9 mouse cellular contexts compared by ENCODE assay signal in the genomic region with DNA sequence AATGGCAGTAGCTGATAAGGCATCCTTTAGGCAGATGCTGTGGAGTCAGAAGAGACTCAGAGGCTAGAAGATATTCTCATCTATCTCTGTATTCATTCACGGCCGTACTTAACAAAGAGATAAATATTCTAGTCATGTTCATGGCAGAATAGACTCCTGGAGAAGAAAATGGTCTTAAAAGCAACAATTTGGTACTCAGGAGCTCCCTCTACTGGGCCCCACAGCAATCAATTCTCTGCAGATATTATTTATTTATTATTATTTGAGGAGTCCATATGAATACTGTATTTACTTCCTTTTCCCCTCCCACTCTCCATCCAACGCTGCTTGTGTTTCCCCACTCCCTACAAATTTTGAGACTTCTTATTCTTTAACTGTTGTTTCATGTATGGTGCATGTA. TPM values are rescaled to one million over a fixed set of nuclear protein-coding genes. Genes with fewer than 3 reads are reported as not detected.
A peak's percentile ranks its signal among the peaks of the same experiment; 100 is the strongest.
DNase-seq lines count a peak whose midpoint lies in the region; ATAC-seq lines count a peak whose summit lies in the region.
"Had no signal": no experiment of that assay in that cellular context is flagged by ENCODE, and none has a peak within 500 bp of the region (broad histone marks: within the 10 kb centered on the region; RNA-seq: fewer than 3 reads in every experiment).

No protein-coding gene starts in this region.

- H3K9ac ChIP-seq in kidney, embryonic 15.5 days: no peak overlapping the region
- H3K9ac ChIP-seq in intestine, embryonic 15.5 days: no peak overlapping the region

- WGBS in kidney, embryonic 15.5 days: 64% methylated on average over 3 of the region's 3 CpGs
- WGBS in intestine, embryonic 15.5 days: 67% methylated on average over 3 of the region's 3 CpGs

- no peak overlapping the region for H3K4me3 ChIP-seq in kidney, embryonic 15.5 days (replicated peaks)
- H3K4me3 ChIP-seq in intestine, embryonic 15.5 days (replicated peaks): no peak overlapping the region

- H3K36me3 ChIP-seq in kidney, embryonic 15.5 days: no peaks in the 10 kb centered on the region
- no peaks in the 10 kb centered on the region for H3K36me3 ChIP-seq in intestine, embryonic 15.5 days

- no peak overlapping the region for H3K27ac ChIP-seq in kidney, embryonic 15.5 days
- no peak overlapping the region for H3K27ac ChIP-seq in intestine, embryonic 15.5 days

- no peak for ATAC-seq in kidney, embryonic 15.5 days (replicated peaks; ENCODE audit: low FRiP score)
- ATAC-seq in intestine, embryonic 15.5 days: no peak

- H3K4me2 ChIP-seq in kidney, embryonic 15.5 days: no peak overlapping the region
- no peak overlapping the region for H3K4me2 ChIP-seq in intestine, embryonic 15.5 days (replicated peaks)

- DNase-seq in adrenal gland, postnatal 14 days: peak; percentile 39
- no peak for DNase-seq in adrenal gland, adult 8-10 months
- peak; percentile 40 for DNase-seq in kidney, postnatal 10 days
- peak; percentile 2 for DNase-seq in Muller cell, postnatal 12 days (ENCODE audit: inconsistent ontology term)
- peak; percentile 42 to 52 for DNase-seq in kidney, postnatal 4 days
- no peak for DNase-seq in thymus, postnatal 14 days

- no peaks in the 10 kb centered on the region; the same call in 1 of the 2 replicates for H3K27me3 ChIP-seq in kidney, embryonic 15.5 days
- H3K27me3 ChIP-seq in intestine, embryonic 15.5 days (replicated peaks): no peaks in the 10 kb centered on the region

- no peaks in the 10 kb centered on the region for H3K4me1 ChIP-seq in kidney, embryonic 15.5 days
- no peaks in the 10 kb centered on the region for H3K4me1 ChIP-seq in intestine, embryonic 15.5 days (replicated peaks)

- no peaks in the 10 kb centered on the region for H3K9me3 ChIP-seq in kidney, embryonic 15.5 days (replicated peaks)
- no peaks in the 10 kb centered on the region for H3K9me3 ChIP-seq in intestine, embryonic 15.5 days

RNA-seq across cellular contexts. Expression of a gene that starts 24.3 kb away (rescaled TPM):
- total RNA-seq in adrenal gland, postnatal 14 days (2021): 5.5 and 6.7 TPM in 2 replicates
- total RNA-seq in adrenal gland, adult 8-10 months (2022): 1 to 10 TPM; 3.7 to 4.9 (median 4.0) TPM
- 0.30 and 0.36 TPM in 2 replicates for polyA plus RNA-seq in kidney, embryonic 15.5 days (2015; fragmentation: Nextera tagmentation; extraction: Ambion mirVana)
- polyA plus RNA-seq in intestine, embryonic 15.5 days (2015; fragmentation: Nextera tagmentation; extraction: Ambion mirVana): 0.65 and 1.00 TPM in 2 replicates

RNA-seq across cellular contexts. Expression of a gene that starts 48.6 kb away (rescaled TPM):
- not detected in 2 replicates for total RNA-seq in adrenal gland, postnatal 14 days (2021)
- not detected for total RNA-seq in adrenal gland, adult 8-10 months (2022)
- polyA plus RNA-seq in kidney, embryonic 15.5 days (2015; fragmentation: Nextera tagmentation; extraction: Ambion mirVana): not detected in 2 replicates
- not detected in 2 replicates for polyA plus RNA-seq in intestine, embryonic 15.5 days (2015; fragmentation: Nextera tagmentation; extraction: Ambion mirVana)
- polyA plus RNA-seq: limb, embryonic 14.5 days had no signal

Comparison
In these comparisons a context has a peak if more than half of its experiments do, and no peak if none do; other contexts are left out.
1. DNase-seq: peak in adrenal gland, postnatal 14 days (single experiment), kidney, postnatal 10 days (single experiment), Muller cell, postnatal 12 days (single experiment) and kidney, postnatal 4 days (2 of 2); none in adrenal gland, adult 8-10 months (single experiment) and thymus, postnatal 14 days (single experiment).